Mouse (Mus musculus) lung, postnatal 0 days (tissue): ENCODE measurements at regions not wholly inside any gene's neighbourhood (a gene's known extent, or its start where the extent isn't known, plus 50 kb on each side); places are given as distances from the start of the nearest gene placed in this dataset.

Experiments
- CTCF ChIP-seq: IDR thresholded peaks from 2 replicates; pipeline ENCODE4 v1.5.1; 2016; ENCODE audit warnings: antibody characterized with exemption, mild to moderate bottlenecking
- EP300 ChIP-seq: IDR thresholded peaks from 2 replicates; pipeline ENCODE4 v1.6.1; 2016; ENCODE audit warnings: antibody characterized with exemption, mild to moderate bottlenecking, control low read depth

GRCm38 (mm10) chr12:50953971-50954370 lies 305.1 kb upstream of the Prkd1 start:
- TF ChIP-seq CTCF, result no peak
- TF ChIP-seq EP300, result 0 out of 2 replicates have a peak, but pooled peaks have one; percentile 15
